Mouse (Mus musculus) ES-Bruce4 (cell line): Measurements from ENCODE around the gene Homer3. TPM values are rescaled to one million over a fixed set of nuclear protein-coding genes. Genes with fewer than 3 reads are reported as not detected.

Experiments used
- H3K27ac ChIP-seq: 2 replicates; pipeline ENCODE4 v1.5.1; 2012; ENCODE audit warnings: low read length, inconsistent platforms; ENCODE audit not compliant: insufficient read depth
- H3K27me3 ChIP-seq: 2 replicates; pipeline ENCODE4 v1.6.1; 2012; ENCODE audit warnings: mild to moderate bottlenecking, low read length, inconsistent platforms; ENCODE audit not compliant: control insufficient read depth, poor library complexity, insufficient read depth, severe bottlenecking
- H3K36me3 ChIP-seq: 2 replicates; pipeline ENCODE4 v1.6.1; 2012; ENCODE audit warnings: inconsistent platforms, mild to moderate bottlenecking, low read length, moderate library complexity; ENCODE audit not compliant: control insufficient read depth, poor library complexity, insufficient read depth, severe bottlenecking
- H3K4me1 ChIP-seq: one replicate; pipeline ENCODE4 v1.8.1; 2011; ENCODE audit warnings: low read length; ENCODE audit not compliant: control insufficient read depth, insufficient read depth
- H3K4me3 ChIP-seq: 2 replicates; pipeline ENCODE4 v1.5.1; 2011; ENCODE audit warnings: low read depth, mild to moderate bottlenecking, low read length
- H3K9ac ChIP-seq: 2 replicates; pipeline ENCODE4 v1.6.1; 2012; ENCODE audit warnings: low read depth, mild to moderate bottlenecking, inconsistent platforms; ENCODE audit not compliant: poor library complexity, severe bottlenecking
- H3K9me3 ChIP-seq: replicated peaks from 2 replicates; pipeline ENCODE4 v1.6.1; 2012; ENCODE audit warnings: mild to moderate bottlenecking, low read length, inconsistent platforms; ENCODE audit not compliant: control insufficient read depth, poor library complexity, insufficient read depth, severe bottlenecking
- CTCF ChIP-seq: IDR thresholded peaks from one replicate; pipeline ENCODE4 v1.8.1; 2011; ENCODE audit warnings: low read depth, low read length
- EP300 ChIP-seq: IDR thresholded peaks from 2 replicates; pipeline ENCODE4 v1.6.1; 2011; ENCODE audit warnings: low read depth, low read length; ENCODE audit not compliant: insufficient read depth
- POLR2A ChIP-seq: IDR thresholded peaks from one replicate; pipeline ENCODE4 v1.8.1; 2011; ENCODE audit warnings: low read length; ENCODE audit not compliant: insufficient read depth
- polyA plus RNA-seq: library from polyadenylated mRNA; stranded (reverse); fragments of >200 nt; gene quantifications from 2 replicates; pipeline ENCODE4 v1.2.4, GENCODE M21; 2011; ENCODE audit warnings: low read depth; ENCODE audit not compliant: missing spikeins, insufficient read depth, insufficient read length

Gene Homer3
- polyA plus RNA-seq, 1 experiment = 37.9 TPM

DNA sequence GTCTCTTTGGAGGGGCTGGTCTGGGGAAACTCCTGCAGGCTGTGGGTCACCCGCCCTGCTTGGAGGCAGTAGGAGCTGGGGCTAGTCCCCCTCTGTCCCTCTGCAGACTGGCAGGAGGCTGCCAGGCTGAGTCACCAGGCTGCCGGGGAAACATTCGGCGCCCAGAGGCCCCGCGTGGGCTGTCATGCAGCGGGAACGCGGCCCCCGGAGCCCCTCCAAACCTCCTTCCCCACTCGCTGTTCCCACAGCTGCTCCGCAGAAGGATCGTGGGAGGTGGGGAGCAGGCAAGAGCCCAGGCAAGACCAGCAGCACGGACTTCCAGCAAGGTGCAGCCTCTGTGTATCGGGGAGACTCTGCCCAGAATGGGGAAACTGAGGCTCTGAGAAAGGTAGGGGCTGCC, 4.5 kb upstream of the Homer3 start:
- Histone ChIP-seq H3K27me3 (no peaks in the 10 kb centered on the region), H3K36me3 (no peaks in the 10 kb centered on the region), H3K9ac (peak overlapping the region; percentile 86), H3K27ac (no peak overlapping the region), H3K9me3 (no peaks in the 10 kb centered on the region), H3K4me3 (peak overlapping the region; percentile 65), H3K4me1 (peaks cover 6% of the 10 kb centered on the region)
- no peak for TF ChIP-seq POLR2A
- TF ChIP-seq CTCF = no peak
- TF ChIP-seq EP300 = no peak

DNA sequence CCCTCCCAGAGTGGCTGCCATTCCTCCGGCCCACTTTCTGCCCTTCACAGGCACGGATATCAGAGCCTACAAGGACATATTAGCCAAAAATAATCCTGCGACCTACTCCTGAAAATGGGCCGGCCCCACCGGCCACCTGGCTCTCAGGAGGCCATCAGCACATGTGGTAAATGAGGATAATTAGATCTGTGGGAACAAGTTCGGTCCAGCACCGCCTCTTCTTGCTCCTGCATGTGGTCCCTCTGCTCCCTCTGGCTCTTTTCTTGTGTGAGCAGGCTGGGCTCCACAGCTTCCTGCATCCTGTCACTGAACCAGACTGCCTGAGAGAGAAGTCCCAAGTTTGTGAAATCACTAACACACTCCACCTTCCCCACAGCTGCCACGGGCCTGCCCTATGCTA, 3.4 kb upstream of the Homer3 start:
- no peaks in the 10 kb centered on the region for H3K9me3 ChIP-seq
- H3K27me3 ChIP-seq = no peaks in the 10 kb centered on the region
- TF ChIP-seq CTCF (no peak), EP300 (no peak), POLR2A (no peak)
- H3K9ac ChIP-seq = peak overlapping the region; percentile 86
- H3K4me1 ChIP-seq = peaks cover 6% of the 10 kb centered on the region
- H3K4me3 ChIP-seq = peak overlapping the region; percentile 8; the same call in 1 of the 2 replicates
- no peak overlapping the region for H3K27ac ChIP-seq
- no peaks in the 10 kb centered on the region for H3K36me3 ChIP-seq

DNA sequence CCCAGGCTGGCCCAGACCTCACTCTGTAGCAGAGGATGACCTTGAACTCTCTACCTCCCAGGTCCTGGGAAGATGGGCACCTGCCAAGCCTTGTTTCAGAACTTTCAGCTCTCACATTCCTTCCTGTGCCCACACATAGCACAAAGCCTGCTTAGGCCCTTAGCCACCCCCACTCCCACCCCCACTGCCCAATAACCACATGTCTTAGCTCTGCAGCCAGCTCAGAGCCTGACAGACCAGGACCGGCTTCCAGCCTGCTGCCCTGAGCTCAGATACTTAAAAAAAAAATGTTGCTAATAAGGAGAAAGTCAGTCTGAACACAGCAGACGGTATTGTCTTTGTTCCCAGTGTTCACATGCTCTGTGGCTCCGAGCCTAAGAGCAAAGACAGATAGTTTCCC, 1.6 kb upstream of the Homer3 start:
- Histone ChIP-seq H3K36me3 (peaks cover 10% of the 10 kb centered on the region), H3K9ac (peak overlapping the region; percentile 41; the same call in 1 of the 2 replicates), H3K9me3 (no peaks in the 10 kb centered on the region), H3K27ac (peak overlapping the region; percentile 8; the same call in 1 of the 2 replicates), H3K27me3 (no peaks in the 10 kb centered on the region), H3K4me3 (no peak overlapping the region), H3K4me1 (peaks cover 6% of the 10 kb centered on the region)
- no peak for TF ChIP-seq EP300
- TF ChIP-seq POLR2A = no peak
- no peak for TF ChIP-seq CTCF

DNA sequence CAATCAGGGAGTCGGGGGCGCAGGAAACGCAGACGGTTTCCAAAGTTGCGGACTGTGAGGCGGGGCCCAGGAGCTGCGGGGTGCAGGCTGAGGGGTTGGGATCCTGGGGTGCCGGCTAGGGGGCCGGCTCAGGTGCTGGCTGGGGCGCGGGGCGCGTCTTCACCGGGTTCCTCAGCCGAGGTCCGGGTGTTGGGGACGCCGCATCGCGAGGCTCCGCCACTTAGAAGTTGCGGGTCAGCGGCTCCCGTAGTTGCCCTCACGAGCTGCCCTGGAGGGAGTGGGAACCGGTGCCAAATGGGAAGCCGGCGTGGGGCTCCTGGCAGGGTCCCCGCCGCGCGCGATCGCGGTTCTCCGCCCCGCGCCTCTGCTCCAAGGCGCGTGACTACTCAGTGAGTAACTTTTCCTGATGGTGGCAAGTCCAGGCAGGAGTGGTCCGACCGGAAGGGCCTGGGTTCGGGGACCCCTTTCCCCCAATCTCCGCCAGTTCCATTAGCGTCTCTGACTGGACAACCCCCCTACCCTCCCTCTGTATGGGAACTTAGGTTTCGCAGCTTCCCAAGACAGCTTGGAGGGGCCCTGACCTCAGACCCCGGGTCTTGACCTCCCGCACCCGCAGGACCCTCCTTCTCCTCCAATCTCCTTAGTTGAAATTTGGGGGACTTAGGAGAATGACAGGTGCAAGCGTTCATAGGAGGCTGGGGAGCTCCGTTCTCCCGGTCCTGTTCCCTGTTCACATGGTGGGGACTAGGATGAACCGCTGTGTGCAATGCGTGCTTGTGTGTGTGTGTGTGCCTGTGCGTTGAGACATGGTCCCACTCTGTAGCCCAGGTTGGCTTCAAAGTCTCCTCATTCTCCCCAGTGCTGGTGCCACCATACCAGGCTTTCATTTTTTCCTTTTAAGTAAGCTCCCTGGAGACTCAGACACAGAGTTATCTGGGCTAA, 780 bp downstream of the Homer3 start:
- peaks cover 22% of the 10 kb centered on the region for H3K36me3 ChIP-seq
- H3K4me1 ChIP-seq = peaks cover 2% of the 10 kb centered on the region
- H3K27me3 ChIP-seq = no peaks in the 10 kb centered on the region
- peak overlapping the region; percentile 98 for H3K9ac ChIP-seq
- no peak for TF ChIP-seq POLR2A
- TF ChIP-seq CTCF = no peak
- no peak for TF ChIP-seq EP300
- H3K4me3 ChIP-seq = peak overlapping the region; percentile 68
- H3K27ac ChIP-seq = no peak overlapping the region
- peaks cover 6% of the 10 kb centered on the region; the same call in 1 of the 2 replicates for H3K9me3 ChIP-seq

DNA sequence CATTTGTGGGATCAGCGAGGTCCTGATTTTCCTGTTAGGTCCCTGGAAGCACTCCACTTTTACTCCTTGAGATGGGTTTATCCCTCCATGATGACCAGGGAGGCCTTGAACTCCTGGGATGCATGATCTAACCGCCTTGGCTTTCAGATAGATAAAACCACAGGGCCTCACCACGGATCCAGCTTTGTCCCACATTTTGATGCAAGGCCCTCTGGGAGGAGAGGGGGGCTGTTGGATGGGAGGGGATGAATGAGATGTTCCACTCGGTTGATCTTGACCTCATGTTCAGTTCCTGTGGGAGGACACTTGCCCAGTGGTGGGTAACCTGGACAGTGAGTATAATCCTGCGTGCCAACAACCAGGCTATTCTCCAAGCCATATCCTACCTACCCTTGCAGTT, 1.8 kb downstream of the Homer3 start:
- Histone ChIP-seq H3K9me3 (peaks cover 6% of the 10 kb centered on the region; the same call in 1 of the 2 replicates), H3K4me3 (no peak overlapping the region), H3K27ac (no peak overlapping the region), H3K4me1 (peaks cover 2% of the 10 kb centered on the region), H3K36me3 (peaks cover 26% of the 10 kb centered on the region), H3K9ac (no peak overlapping the region), H3K27me3 (no peaks in the 10 kb centered on the region)
- TF ChIP-seq CTCF (no peak), EP300 (no peak), POLR2A (no peak)

DNA sequence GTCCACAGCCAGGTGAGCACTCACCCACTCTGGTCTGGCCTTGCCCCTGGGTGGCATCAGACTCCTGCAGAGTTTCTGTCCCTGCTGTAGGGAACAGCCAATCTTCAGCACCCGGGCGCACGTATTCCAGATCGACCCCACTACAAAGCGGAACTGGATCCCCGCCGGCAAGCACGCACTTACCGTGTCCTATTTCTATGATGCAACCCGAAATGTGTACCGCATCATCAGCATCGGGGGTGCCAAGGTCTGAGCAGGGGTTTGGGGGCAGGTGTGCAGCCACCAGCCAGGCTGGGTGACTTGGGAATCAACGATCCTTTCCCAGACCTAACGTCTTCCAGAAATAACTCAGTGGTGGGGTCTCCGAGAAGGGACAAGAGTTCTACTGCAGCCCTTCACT, 2.7 kb downstream of the Homer3 start:
- TF ChIP-seq CTCF (no peak), EP300 (no peak), POLR2A (no peak)
- Histone ChIP-seq H3K9ac (no peak overlapping the region), H3K27me3 (no peaks in the 10 kb centered on the region), H3K4me1 (peaks cover 2% of the 10 kb centered on the region), H3K9me3 (peaks cover 6% of the 10 kb centered on the region; the same call in 1 of the 2 replicates), H3K4me3 (no peak overlapping the region), H3K36me3 (peaks cover 33% of the 10 kb centered on the region), H3K27ac (no peak overlapping the region)
